Mouse (Mus musculus) C2C12 (cell line): ENCODE data around the gene Mrps18a.

ENCODE experiments used
- CTCF ChIP-seq: IDR thresholded peaks from one replicate; pipeline ENCODE4 v1.5.1; 2011; ENCODE audit not compliant: control insufficient read depth, insufficient read depth, insufficient read length
- FOSL1 ChIP-seq: IDR thresholded peaks from one replicate; pipeline ENCODE4 v1.8.0; 2011; ENCODE audit warnings: mild to moderate bottlenecking, low read length; ENCODE audit not compliant: poor library complexity, insufficient read depth, severe bottlenecking
- USF1 ChIP-seq: IDR thresholded peaks from one replicate; pipeline ENCODE4 v1.6.1; 2011; ENCODE audit warnings: low read depth, mild to moderate bottlenecking, control low read depth, moderate library complexity

DNA sequence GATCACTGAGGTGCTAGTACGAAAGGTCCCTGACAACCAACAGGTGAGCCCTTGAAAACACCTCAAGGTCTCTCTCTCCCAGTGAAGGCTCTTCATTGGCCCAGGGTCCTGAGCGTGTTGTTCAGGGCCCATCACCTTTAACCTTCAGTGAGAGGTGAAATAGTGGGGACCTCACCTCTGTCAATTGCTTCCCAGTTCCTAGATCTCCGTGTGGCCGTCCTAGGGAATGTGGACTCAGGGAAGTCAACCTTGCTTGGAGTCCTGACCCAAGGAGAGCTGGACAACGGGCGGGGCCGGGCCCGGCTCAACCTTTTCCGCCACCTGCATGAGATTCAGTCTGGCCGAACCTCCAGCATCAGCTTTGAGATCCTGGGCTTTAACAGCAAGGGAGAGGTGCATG is 54.0 kb downstream of the Mrps18a start:
- TF ChIP-seq FOSL1 (no peak), USF1 (no peak), CTCF (no peak)
